Mouse (Mus musculus) intestine, postnatal 0 days (tissue): ENCODE measurements around the gene Fancc. TPM values are rescaled to one million over a fixed set of nuclear protein-coding genes. Genes with fewer than 3 reads are reported as not detected.

ENCODE experiments used
- ATAC-seq: fragments of 200-750 bp; cut with Nextera tagmentation; 2 replicates; pipeline ENCODE4 v1.8.0; 2017; ENCODE audit warnings: mild to moderate bottlenecking, moderate TSS enrichment, moderate library complexity
- H3K27ac ChIP-seq: fragments of 300-500 bp; sonication (generic); 2 replicates; pipeline ENCODE4 v1.5.1; 2014; ENCODE audit warnings: mild to moderate bottlenecking, low read depth, low read length, moderate library complexity
- H3K27me3 ChIP-seq: fragments of 300-500 bp; sonication (generic); replicated peaks from 2 replicates; pipeline ENCODE4 v1.6.1; 2014; ENCODE audit warnings: low read length, mixed read lengths; ENCODE audit not compliant: control insufficient read depth, insufficient read depth
- H3K36me3 ChIP-seq: fragments of 300-500 bp; sonication (generic); 2 replicates; pipeline ENCODE4 v1.6.1; 2014; ENCODE audit warnings: mild to moderate bottlenecking, moderate library complexity; ENCODE audit not compliant: control insufficient read depth, insufficient read depth
- H3K4me1 ChIP-seq: fragments of 300-500 bp; sonication (generic); replicated peaks from 2 replicates; pipeline ENCODE4 v1.6.1; 2014; ENCODE audit warnings: antibody characterized with exemption, low read length, mixed read lengths; ENCODE audit not compliant: control insufficient read depth, insufficient read depth
- H3K4me2 ChIP-seq: fragments of 300-500 bp; sonication (generic); replicated peaks from 2 replicates; pipeline ENCODE4 v1.6.1; 2014; ENCODE audit warnings: low read depth, mild to moderate bottlenecking, moderate library complexity
- H3K4me3 ChIP-seq: fragments of 300-500 bp; sonication (generic); 2 replicates; pipeline ENCODE4 v1.5.1; 2014; ENCODE audit warnings: low read depth, low read length
- H3K9ac ChIP-seq: fragments of 300-500 bp; sonication (generic); 2 replicates; pipeline ENCODE4 v1.6.1; 2014; ENCODE audit warnings: mild to moderate bottlenecking, low read depth, low read length
- H3K9me3 ChIP-seq: fragments of 300-500 bp; sonication (generic); 2 replicates; pipeline ENCODE4 v1.6.1; 2016; ENCODE audit warnings: mixed run types; ENCODE audit not compliant: control insufficient read depth
- CTCF ChIP-seq: sonication (generic); IDR thresholded peaks from 2 replicates; pipeline ENCODE4 v1.5.1; 2016; ENCODE audit warnings: low read depth, mild to moderate bottlenecking, control low read depth, antibody characterized with exemption, moderate library complexity
- WGBS: fragments of 180-500 bp; shearing (Covaris S2); extraction: QIAGEN DNeasy Blood & Tissue Kit; methylation state at CpG from one replicate; pipeline ENCODE4 v1.1.7; 2014; 5-methylcytosine and 5-hydroxymethylcytosine counted together
- polyA plus RNA-seq: library from polyadenylated mRNA; unstranded; fragments of >200 nt; fragmentation: Nextera tagmentation; extraction: Ambion mirVana; gene quantifications from 2 replicates; pipeline ENCODE4 v1.2.1, GENCODE M21; 2015

Gene Fancc
- polyA plus RNA-seq, 1 experiment from 2014 or later, result 5.1 TPM

DNA sequence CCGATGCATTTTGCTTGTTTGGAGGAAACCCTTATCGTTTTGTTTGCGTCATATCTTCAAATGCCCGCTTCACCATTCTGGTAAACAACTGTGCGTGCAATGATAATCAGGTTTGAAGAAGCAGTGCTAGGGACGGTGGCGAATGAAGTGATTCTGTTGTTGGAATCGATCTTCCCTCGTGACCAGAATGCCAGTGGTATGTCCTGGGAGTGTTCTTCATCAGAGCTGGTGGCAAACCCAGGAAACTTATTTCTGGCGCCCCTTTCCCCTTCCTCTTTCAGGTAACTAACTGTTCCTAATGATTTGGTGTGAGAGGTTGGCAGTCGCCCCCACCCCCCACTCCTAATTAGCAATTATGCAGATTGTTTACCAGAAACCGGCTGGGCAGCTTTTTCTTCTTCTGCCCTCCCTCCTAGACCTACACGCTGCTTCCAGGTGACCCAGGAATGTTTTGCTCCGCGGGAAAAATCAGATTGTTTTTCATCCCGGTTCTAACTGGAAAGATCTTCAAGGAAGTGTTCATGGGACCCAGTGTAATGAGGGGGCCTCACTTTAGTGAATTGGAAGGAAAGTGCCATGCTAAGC, 225.0 kb downstream of the Fancc start:
- Histone ChIP-seq H3K9me3 (no peaks in the 10 kb centered on the region), H3K27ac (peak overlapping the region; percentile 81), H3K36me3 (no peaks in the 10 kb centered on the region), H3K4me3 (peak overlapping the region; percentile 44), H3K27me3 (no peaks in the 10 kb centered on the region), H3K4me1 (0 out of 2 replicates have a peak, but pooled peaks cover 5% of the 10 kb centered on the region), H3K9ac (peak overlapping the region; percentile 54), H3K4me2 (peak overlapping the region; percentile 70)
- ATAC-seq, result no peak
- 22% methylated on average over 16 of the region's 16 CpGs for WGBS
- no peak for TF ChIP-seq CTCF

DNA sequence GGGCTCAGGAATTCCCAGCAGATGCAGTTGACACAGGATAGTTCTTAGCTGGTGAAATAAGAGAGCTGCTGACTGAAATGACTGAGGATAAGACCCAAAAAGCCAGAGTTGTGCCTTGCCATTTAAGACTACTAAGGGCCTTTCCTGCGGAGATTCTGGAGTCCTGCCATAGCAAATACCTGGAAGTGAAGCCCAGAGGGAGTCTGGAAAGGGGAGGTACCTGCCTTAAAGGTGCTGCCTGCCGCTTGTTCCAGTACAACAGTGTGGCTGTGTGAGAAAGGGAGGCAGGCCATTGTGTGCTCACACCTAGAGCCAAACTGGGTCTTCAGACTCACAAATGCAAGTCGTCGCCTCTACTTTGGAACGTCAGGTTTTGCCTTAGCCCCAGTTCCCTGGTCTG, 226.9 kb downstream of the Fancc start:
- H3K4me1 ChIP-seq, result 0 out of 2 replicates have a peak, but pooled peaks cover 2% of the 10 kb centered on the region
- H3K4me3 ChIP-seq, result no peak overlapping the region
- H3K4me2 ChIP-seq, result peak overlapping the region; percentile 54
- WGBS, result 43% methylated on average over 5 of the region's 5 CpGs
- H3K27me3 ChIP-seq, result no peaks in the 10 kb centered on the region
- no peaks in the 10 kb centered on the region for H3K9me3 ChIP-seq
- peak overlapping the region; percentile 35; the same call in 1 of the 2 replicates for H3K27ac ChIP-seq
- H3K9ac ChIP-seq, result peak overlapping the region; percentile 31; the same call in 1 of the 2 replicates
- TF ChIP-seq CTCF, result no peak
- no peak for ATAC-seq
- no peaks in the 10 kb centered on the region for H3K36me3 ChIP-seq

DNA sequence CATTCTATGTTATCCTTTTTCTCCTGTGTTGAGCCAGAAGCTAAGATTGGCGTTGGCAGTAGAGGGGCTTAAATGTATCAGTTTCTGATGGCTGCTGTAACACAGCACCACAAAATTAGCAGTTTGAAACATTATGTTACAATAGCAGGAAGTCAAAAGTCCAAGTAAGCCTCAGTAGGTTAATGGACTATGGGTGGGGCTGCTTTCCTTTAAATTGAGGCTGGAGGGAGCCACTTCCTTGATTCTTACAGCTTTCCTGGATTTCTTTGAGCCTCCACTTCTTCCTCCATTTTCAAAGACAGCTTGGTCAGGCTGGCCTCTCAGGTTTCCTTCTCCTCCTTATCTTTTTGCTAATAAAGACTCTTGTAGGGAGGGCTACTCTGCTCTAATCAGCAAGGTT, 228.3 kb downstream of the Fancc start:
- H3K9me3 ChIP-seq, result no peaks in the 10 kb centered on the region
- peak; percentile 41 for ATAC-seq
- no peaks in the 10 kb centered on the region for H3K36me3 ChIP-seq
- 0 out of 2 replicates have a peak overlapping the region, but pooled peaks have one; percentile 22 for H3K9ac ChIP-seq
- H3K4me1 ChIP-seq, result 0 out of 2 replicates have a peak, but pooled peaks cover 2% of the 10 kb centered on the region
- H3K27me3 ChIP-seq, result no peaks in the 10 kb centered on the region
- H3K27ac ChIP-seq, result peak overlapping the region; percentile 88
- peak overlapping the region; percentile 54 for H3K4me2 ChIP-seq
- H3K4me3 ChIP-seq, result no peak overlapping the region
- WGBS, result 39% methylated on average over 1 of the region's 1 CpGs
- TF ChIP-seq CTCF, result peak; percentile 12; the same call in 1 of the 2 replicates

DNA sequence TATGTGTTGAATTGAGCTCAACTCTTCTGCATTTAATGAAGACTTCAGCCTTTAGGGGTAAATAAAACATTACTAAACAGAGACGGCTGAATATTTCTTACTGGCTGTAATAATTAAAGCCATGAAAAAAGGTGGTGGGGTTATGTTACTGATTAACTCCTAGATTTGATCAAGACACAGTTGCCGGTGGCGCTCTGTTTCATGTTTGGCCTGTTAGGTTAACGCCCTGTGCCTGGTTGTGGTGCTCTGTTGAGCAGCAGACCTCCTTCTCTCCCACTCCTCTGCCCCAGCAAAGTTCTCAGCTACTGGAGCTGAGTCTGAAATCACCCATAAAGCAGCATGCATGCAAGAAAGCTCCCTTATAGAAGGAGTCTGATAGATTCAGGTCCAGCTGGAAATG, 228.7 kb downstream of the Fancc start:
- Histone ChIP-seq H3K4me3 (no peak overlapping the region), H3K27ac (peak overlapping the region; percentile 88), H3K27me3 (no peaks in the 10 kb centered on the region), H3K36me3 (no peaks in the 10 kb centered on the region), H3K9me3 (no peaks in the 10 kb centered on the region), H3K4me1 (0 out of 2 replicates have a peak, but pooled peaks cover 2% of the 10 kb centered on the region), H3K4me2 (peak overlapping the region; percentile 54), H3K9ac (no peak overlapping the region)
- TF ChIP-seq CTCF, result no peak
- ATAC-seq, result peak; percentile 39; the same call in 1 of the 2 replicates
- 42% methylated on average over 4 of the region's 4 CpGs for WGBS

DNA sequence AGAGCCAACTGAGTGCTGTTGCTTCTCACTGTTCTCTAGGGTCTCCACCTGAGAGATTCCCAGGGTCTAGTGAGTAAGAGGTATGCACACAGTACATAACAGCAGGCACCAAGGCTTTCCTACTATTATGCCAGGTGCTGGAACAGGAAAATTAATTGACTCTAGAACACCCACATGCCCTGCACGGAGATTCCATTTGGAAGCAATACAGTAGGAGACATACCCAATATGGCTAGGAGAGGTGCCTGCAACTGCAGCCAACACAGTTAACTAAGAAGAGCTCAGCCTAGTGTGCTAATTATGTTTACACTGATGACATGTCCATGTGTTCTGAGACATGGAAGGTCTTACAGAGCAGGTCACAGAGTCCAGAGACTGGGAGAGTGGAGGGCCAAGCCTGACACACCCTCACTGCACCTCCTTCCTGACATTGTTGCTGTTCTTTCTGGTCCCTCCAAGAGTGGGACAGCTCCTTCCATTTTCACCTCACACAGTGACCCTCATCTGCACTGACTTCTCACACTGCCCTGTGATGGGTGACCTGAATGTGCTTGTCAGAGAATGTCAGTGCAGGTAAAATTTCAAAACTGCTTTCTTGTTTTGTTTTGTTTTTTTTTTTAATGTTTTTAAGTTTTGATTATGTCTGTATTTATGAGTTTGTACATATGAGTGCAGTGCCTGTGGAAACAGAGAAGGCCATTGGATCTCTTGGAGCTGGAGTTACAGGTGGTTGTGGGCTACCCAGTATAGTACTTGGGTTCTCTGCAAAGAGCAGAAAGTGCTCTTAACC, 234.7 kb downstream of the Fancc start:
- Histone ChIP-seq H3K9ac (no peak overlapping the region), H3K4me1 (peaks cover 17% of the 10 kb centered on the region), H3K27me3 (no peaks in the 10 kb centered on the region), H3K4me3 (no peak overlapping the region), H3K27ac (no peak overlapping the region; the same call in 1 of the 2 replicates), H3K9me3 (no peaks in the 10 kb centered on the region), H3K36me3 (peaks cover 11% of the 10 kb centered on the region; the same call in 1 of the 2 replicates), H3K4me2 (no peak overlapping the region)
- WGBS, result 74% methylated on average over 1 of the region's 1 CpGs
- no peak for TF ChIP-seq CTCF
- no peak for ATAC-seq

DNA sequence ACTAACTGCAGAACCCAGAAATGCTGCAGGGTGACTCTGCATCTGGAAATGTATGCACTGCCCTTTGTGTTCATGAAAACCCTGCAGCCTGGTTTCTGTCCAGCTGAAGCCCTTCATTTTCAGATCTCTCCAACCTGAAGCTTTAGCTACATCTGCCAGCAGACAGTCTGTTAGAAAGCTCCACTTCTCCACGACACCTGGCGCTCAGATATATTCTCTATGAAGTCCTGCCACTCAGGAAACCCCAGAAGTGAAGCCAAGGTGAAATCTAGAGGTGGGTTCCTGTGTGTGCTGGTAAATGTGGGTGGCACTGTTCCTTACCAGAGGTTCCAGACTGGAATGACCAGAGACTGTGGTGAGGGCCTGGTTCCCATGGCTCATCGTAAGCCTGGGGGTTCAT, 235.4 kb downstream of the Fancc start:
- H3K9ac ChIP-seq, result no peak overlapping the region
- H3K27me3 ChIP-seq, result no peaks in the 10 kb centered on the region
- no peak for TF ChIP-seq CTCF
- no peak for ATAC-seq
- H3K4me1 ChIP-seq, result peaks cover 17% of the 10 kb centered on the region
- H3K4me2 ChIP-seq, result no peak overlapping the region
- H3K27ac ChIP-seq, result 0 out of 2 replicates have a peak overlapping the region, but pooled peaks have one; percentile 87
- H3K4me3 ChIP-seq, result no peak overlapping the region
- no peaks in the 10 kb centered on the region for H3K9me3 ChIP-seq
- 88% methylated on average over 3 of the region's 3 CpGs for WGBS
- H3K36me3 ChIP-seq, result peaks cover 11% of the 10 kb centered on the region; the same call in 1 of the 2 replicates
